Mouse (Mus musculus) liver, embryonic 15.5 days (tissue): ENCODE measurements around the gene Gm13271. TPM values are rescaled to one million over a fixed set of nuclear protein-coding genes. Genes with fewer than 3 reads are reported as not detected.
"Not testable (repeated sequence)": the region's sequence is repeated elsewhere in the genome, so short reads cannot be mapped to it uniquely, and the experiment has no call there.

Experiments
- ATAC-seq: fragments of 200-750 bp; cut with Nextera tagmentation; 2 replicates; pipeline ENCODE4 v1.8.0; 2017; ENCODE audit warnings: moderate number of reproducible peaks, mild to moderate bottlenecking, moderate library complexity; ENCODE audit not compliant: insufficient read depth
- H3K27ac ChIP-seq: fragments of 300-500 bp; sonication (generic); replicated peaks from 2 replicates; pipeline ENCODE4 v1.5.1; 2015; ENCODE audit warnings: mild to moderate bottlenecking, inconsistent platforms
- H3K27me3 ChIP-seq: fragments of 300-500 bp; sonication (generic); 2 replicates; pipeline ENCODE4 v1.6.1; 2015; ENCODE audit warnings: mild to moderate bottlenecking, inconsistent platforms
- H3K36me3 ChIP-seq: fragments of 300-500 bp; sonication (generic); replicated peaks from 2 replicates; pipeline ENCODE4 v1.6.1; 2015; ENCODE audit warnings: moderate library complexity, mild to moderate bottlenecking, inconsistent platforms
- H3K4me1 ChIP-seq: fragments of 300-500 bp; sonication (generic); replicated peaks from 2 replicates; pipeline ENCODE4 v1.6.1; 2015; ENCODE audit warnings: inconsistent platforms
- H3K4me2 ChIP-seq: fragments of 300-500 bp; sonication (generic); 2 replicates; pipeline ENCODE4 v1.6.1; 2015; ENCODE audit warnings: moderate library complexity, mild to moderate bottlenecking, inconsistent platforms
- H3K4me3 ChIP-seq: fragments of 300-500 bp; sonication (generic); replicated peaks from 2 replicates; pipeline ENCODE4 v1.5.1; 2015; ENCODE audit warnings: mild to moderate bottlenecking, inconsistent platforms
- H3K9ac ChIP-seq: fragments of 300-500 bp; sonication (generic); 2 replicates; pipeline ENCODE4 v1.6.1; 2015; ENCODE audit warnings: moderate library complexity, mild to moderate bottlenecking, inconsistent platforms
- H3K9me3 ChIP-seq: fragments of 300-500 bp; sonication (generic); replicated peaks from 2 replicates; pipeline ENCODE4 v1.6.1; 2016; ENCODE audit warnings: inconsistent platforms
- WGBS: fragments of 180-500 bp; shearing (Covaris S2); methylation state at CpG from one replicate; pipeline ENCODE4 v1.1.7; 2015; ENCODE audit warnings: mixed read lengths; ENCODE audit not compliant: insufficient replicate concordance; 5-methylcytosine and 5-hydroxymethylcytosine counted together
- polyA plus RNA-seq: library from polyadenylated mRNA; unstranded; fragments of >200 nt; fragmentation: Nextera tagmentation; extraction: Ambion mirVana; gene quantifications from 2 replicates; pipeline ENCODE4 v1.2.1, GENCODE M21; 2015

Gm13271 gene
- polyA plus RNA-seq = not detected in 2 replicates

- H3K36me3 ChIP-seq, H3K4me1 ChIP-seq, H3K9me3 ChIP-seq, ATAC-seq, H3K27me3 ChIP-seq, H3K4me3 ChIP-seq, H3K9ac ChIP-seq, H3K4me2 ChIP-seq, H3K27ac ChIP-seq: not testable (repeated sequence)
- 75% methylated on average over 15 of the region's 15 CpGs for WGBS
Observed at GRCm38 (mm10) chr4:88754818-88755340, at the start of gene Gm13271. Gene Gm13271, plus strand, starts transcription at chr4:88754868.

DNA sequence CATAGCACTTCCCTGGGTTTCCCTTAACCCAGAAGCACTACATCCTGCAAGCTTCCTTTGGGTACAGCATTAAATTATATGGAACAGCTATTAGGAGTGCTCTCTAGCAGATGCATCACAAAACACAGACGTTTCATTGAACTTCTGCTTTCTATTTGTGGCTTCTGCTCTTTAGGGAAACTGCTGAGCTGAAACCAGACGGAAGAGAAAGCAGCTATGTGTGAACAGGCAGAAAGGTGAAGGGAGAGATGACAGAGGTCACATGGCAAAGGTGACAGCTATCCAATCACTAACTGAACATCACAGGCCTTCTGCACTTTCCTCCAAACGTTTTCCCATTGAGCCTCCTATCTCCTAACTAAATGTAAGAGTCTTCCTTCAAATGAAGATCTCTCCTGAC lies 48.7 kb upstream of the Gm13271 start:
- Histone ChIP-seq H3K36me3 (no peaks in the 10 kb centered on the region), H3K27me3 (no peaks in the 10 kb centered on the region), H3K4me2 (no peak overlapping the region), H3K4me3 (no peak overlapping the region), H3K9ac (no peak overlapping the region), H3K4me1 (no peaks in the 10 kb centered on the region), H3K27ac (no peak overlapping the region), H3K9me3 (no peaks in the 10 kb centered on the region)
- ATAC-seq = no peak
- 5% methylated on average over 3 of the region's 3 CpGs for WGBS

DNA sequence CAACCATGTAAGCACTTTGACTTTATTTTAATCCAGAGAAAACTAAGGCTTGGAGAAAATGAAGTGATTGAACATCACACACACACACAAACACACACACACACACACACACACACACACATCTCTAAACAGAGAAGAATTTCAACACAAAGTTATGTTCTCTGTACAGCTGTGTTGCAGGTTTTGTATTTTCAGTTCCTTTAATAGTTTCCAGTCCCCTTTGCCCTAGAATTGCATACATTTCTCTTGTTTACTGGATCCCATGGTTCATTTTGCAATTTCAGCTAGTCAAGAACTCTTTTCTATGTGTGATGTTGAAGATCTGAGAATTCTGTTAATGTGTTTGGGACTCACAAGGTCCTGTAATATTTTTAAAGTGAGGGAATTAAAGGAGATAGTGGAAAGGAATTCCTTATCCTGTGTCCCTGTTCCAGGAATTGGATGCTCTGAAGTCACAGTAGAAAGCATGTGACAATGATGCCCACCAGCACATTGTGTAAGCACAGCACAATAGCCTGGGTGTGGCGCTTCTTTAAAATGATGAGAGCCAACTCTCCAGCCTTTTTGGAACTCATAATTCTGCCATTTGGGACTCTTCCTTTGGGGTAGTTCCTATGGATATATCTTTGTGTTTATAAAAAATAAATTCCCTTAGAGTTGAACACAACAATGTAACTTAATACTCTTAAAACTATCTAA lies 47.4 kb upstream of the Gm13271 start:
- no peak overlapping the region for H3K4me2 ChIP-seq

DNA sequence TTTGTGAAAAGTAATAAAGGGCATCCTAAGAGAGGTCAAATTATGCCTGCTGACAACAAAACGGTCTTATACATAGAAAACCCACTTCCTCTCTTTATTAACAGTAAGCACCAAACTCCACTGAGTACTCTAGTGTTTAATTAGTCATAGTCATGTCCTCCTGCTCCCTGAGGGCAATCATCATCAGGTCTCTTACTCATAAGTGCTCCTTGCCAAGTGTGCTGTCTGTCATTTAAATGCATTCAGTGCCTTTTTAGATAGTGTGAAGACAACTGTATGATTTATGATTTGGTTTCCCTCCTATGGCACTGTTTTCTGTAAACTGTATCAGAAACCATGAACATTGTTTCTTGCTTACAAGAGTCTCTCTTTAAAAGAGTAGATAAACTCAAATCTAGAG lies 40.4 kb upstream of the Gm13271 start:
- H3K4me2 ChIP-seq = no peak overlapping the region
- no peaks in the 10 kb centered on the region for H3K27me3 ChIP-seq
- no peak overlapping the region for H3K4me3 ChIP-seq
- peaks cover 10% of the 10 kb centered on the region for H3K4me1 ChIP-seq
- no peak for ATAC-seq
- 39% methylated on average over 1 of the region's 1 CpGs for WGBS
- H3K27ac ChIP-seq = no peak overlapping the region
- no peak overlapping the region for H3K9ac ChIP-seq
- H3K9me3 ChIP-seq = no peaks in the 10 kb centered on the region
- peaks cover 23% of the 10 kb centered on the region; the same call in 1 of the 2 replicates for H3K36me3 ChIP-seq

More for the DNA sequence above, 47.4 kb upstream of the Gm13271 start:
- no peak for ATAC-seq
- Histone ChIP-seq H3K27me3 (no peaks in the 10 kb centered on the region), H3K9me3 (no peaks in the 10 kb centered on the region), H3K4me1 (no peaks in the 10 kb centered on the region), H3K27ac (no peak overlapping the region), H3K9ac (no peak overlapping the region), H3K4me3 (no peak overlapping the region), H3K36me3 (no peaks in the 10 kb centered on the region)
- WGBS = 86% methylated on average over 1 of the region's 1 CpGs

GRCm38 (mm10) chr4:88715059-88715458 lies 39.6 kb upstream of the Gm13271 start:
- no peaks in the 10 kb centered on the region for H3K27me3 ChIP-seq
- no peak overlapping the region for H3K27ac ChIP-seq
- no peak overlapping the region for H3K4me2 ChIP-seq
- H3K36me3 ChIP-seq = peaks cover 24% of the 10 kb centered on the region
- peaks cover 12% of the 10 kb centered on the region for H3K4me1 ChIP-seq
- no peak overlapping the region for H3K9ac ChIP-seq
- no peaks in the 10 kb centered on the region for H3K9me3 ChIP-seq
- H3K4me3 ChIP-seq = no peak overlapping the region
- no peak for ATAC-seq

GRCm38 (mm10) chr4:88718715-88719114 lies 36.0 kb upstream of the Gm13271 start:
- 51% methylated on average over 1 of the region's 1 CpGs for WGBS
- Histone ChIP-seq H3K27ac (no peak overlapping the region), H3K4me3 (peak overlapping the region; percentile 7), H3K9me3 (no peaks in the 10 kb centered on the region), H3K4me2 (peak overlapping the region; percentile 52), H3K9ac (no peak overlapping the region), H3K27me3 (no peaks in the 10 kb centered on the region), H3K36me3 (peaks cover 32% of the 10 kb centered on the region), H3K4me1 (peaks cover 29% of the 10 kb centered on the region)
- no peak for ATAC-seq

DNA sequence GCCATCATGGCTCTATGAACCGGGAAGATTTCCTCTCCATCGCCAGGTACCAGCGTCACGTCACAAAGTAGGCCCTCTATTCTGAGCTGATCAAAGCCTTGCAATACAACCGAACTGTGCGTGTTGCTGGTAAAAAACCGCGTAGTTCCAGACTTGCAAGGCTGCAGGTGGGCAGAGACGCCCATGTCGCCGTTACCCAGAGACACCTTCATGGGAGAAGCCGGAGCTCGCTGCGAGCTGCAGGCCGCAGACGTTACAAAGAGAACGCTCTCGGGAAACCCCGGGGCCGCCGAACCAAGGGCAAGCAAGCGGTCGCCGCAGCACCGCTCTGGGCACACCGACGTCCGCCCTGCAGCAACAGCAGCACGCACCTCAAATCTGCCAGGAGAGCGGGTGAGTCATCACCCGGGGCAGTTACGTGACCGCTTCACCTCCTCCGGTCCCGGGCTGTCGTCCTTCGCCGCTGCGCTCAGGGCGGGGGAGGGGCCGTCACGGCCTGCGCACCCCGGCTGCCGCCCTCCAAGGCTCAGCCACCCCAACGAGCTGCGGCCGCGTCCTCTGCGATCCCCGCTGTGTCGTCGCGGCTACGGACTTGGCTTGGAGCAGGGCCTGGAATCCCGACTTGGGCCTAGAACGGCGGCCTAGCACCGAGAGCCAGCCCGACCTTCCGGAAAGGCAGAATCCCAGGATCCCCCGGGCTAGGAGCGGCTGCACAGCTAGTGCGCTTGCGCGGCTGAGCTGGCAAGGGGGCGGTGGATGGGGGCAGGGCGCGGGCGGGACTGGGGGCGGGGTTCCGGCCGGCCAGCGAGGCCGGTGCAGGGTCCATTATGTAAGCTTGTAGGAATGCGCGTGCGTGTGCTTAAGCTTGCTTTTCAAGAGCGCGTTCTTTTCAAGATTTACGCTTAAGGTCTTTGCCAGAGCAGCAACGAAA lies 32.6 kb upstream of the Gm13271 start, which contains the start of the genes Gm26566 and Klhl9:
TSS of gene Gm26566 (plus strand) at position 15 of the 931 bp plus-strand sequence.
TSS of gene Klhl9 (minus strand) at position 675 of the 931 bp plus-strand sequence.
- H3K9me3 ChIP-seq = no peaks in the 10 kb centered on the region
- peak within 1 kb of the TSS; percentile 92 for H3K4me3 ChIP-seq
- peak within 1 kb of the TSS; percentile 82 for H3K4me2 ChIP-seq
- H3K36me3 ChIP-seq = peaks cover 17% of the 10 kb centered on the region
- H3K9ac ChIP-seq = peak within 1 kb of the TSS; percentile 92
- H3K4me1 ChIP-seq = peaks cover 33% of the 10 kb centered on the region
- WGBS = under 1% methylated on average over 82 of the region's 82 CpGs
- no peaks in the 10 kb centered on the region for H3K27me3 ChIP-seq
- H3K27ac ChIP-seq = peak within 1 kb of the TSS; percentile 93
- ATAC-seq = peak; percentile 96

DNA sequence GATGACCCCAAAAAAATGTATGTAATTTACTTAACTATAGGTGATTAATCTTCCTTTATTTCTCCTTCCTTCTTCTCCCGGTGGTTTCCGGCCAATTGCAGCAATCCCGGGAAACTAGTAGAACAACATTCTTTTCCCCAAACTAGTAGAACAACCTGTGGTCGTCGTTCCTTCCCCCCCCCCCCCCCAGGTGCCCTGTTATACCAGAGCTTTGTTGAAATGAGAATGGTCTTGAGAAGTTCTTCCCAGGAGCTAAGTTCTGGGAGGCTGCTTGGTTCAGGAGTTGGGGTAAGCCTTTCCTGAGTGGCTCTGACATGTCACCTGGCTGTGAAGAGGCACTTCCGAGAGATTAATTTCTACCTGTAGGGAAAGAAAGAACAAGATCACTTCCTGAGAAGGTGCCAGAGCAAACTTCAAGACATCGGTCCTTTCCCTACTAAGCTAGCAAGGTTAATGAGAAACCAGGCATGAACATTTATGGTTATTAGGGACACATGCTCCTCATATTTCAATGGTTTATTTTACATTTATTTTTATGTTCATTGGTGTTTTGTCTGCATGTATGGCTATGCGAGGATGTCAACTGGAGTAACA lies 31.1 kb upstream of the Gm13271 start:
- 56% methylated on average over 8 of the region's 8 CpGs for WGBS
- 0 out of 2 replicates have a peak, but pooled peaks cover 2% of the 10 kb centered on the region for H3K27me3 ChIP-seq
- H3K9me3 ChIP-seq = no peaks in the 10 kb centered on the region
- no peak overlapping the region for H3K4me3 ChIP-seq
- no peak overlapping the region for H3K9ac ChIP-seq
- no peak overlapping the region for H3K27ac ChIP-seq
- H3K4me2 ChIP-seq = no peak overlapping the region
- ATAC-seq = no peak
- H3K4me1 ChIP-seq = peaks cover 29% of the 10 kb centered on the region
- H3K36me3 ChIP-seq = peaks cover 13% of the 10 kb centered on the region

DNA sequence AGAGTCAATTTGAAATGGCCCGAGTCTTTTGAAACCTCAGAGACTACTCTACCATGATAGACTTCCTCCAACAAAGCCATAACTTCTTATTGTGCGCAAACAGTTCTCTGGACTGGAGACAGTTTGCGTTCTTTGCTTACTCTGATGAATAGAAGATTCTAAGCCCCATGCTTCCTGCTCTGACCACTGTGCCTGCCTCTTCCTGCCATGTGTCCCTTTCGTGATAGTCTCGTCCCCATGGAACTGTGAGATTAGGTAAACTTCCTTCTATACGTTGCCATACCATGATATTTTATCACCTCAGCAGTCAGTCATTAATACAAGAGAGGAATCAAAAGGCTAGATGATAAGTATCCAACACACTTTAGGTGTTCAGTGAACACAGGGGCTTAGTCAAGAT lies 27.9 kb upstream of the Gm13271 start:
- Histone ChIP-seq H3K4me3 (no peak overlapping the region), H3K4me1 (peaks cover 5% of the 10 kb centered on the region; the same call in 1 of the 2 replicates), H3K27me3 (0 out of 2 replicates have a peak, but pooled peaks cover 2% of the 10 kb centered on the region), H3K27ac (no peak overlapping the region), H3K9ac (no peak overlapping the region), H3K9me3 (no peaks in the 10 kb centered on the region), H3K4me2 (no peak overlapping the region; the same call in 1 of the 2 replicates), H3K36me3 (no peaks in the 10 kb centered on the region)
- no peak for ATAC-seq
- 16% methylated on average over 6 of the region's 6 CpGs for WGBS

GRCm38 (mm10) chr4:88727324-88727723 lies 27.3 kb upstream of the Gm13271 start:
- no peak overlapping the region for H3K4me3 ChIP-seq
- no peak overlapping the region for H3K4me2 ChIP-seq
- ATAC-seq = no peak
- no peak overlapping the region for H3K27ac ChIP-seq
- WGBS = 0% methylated on average over 1 of the region's 1 CpGs
- no peak overlapping the region for H3K9ac ChIP-seq
- H3K9me3 ChIP-seq = no peaks in the 10 kb centered on the region
- H3K4me1 ChIP-seq = peaks cover 5% of the 10 kb centered on the region; the same call in 1 of the 2 replicates
- H3K36me3 ChIP-seq = no peaks in the 10 kb centered on the region
- 0 out of 2 replicates have a peak, but pooled peaks cover 2% of the 10 kb centered on the region for H3K27me3 ChIP-seq
